Comparison of ENCODE assay signal across 19 mouse cellular contexts in the genomic region with DNA sequence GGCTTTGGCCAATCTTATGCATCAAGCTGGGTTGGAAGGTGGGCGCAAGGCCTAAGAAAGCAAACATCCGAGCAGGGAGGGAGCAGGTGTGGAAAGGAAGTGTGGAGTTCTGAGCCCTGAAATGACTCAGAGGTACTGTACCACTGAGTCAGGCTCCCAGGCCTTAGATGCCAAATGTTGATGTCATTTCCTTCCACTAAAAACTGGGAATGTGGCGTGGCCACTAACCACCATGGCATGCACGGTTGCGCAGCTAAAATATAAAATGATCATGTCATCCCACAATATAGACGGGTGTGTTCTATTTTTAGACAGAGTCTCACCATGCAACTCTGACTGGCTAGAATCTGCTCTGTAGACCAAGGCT. TPM values are rescaled to one million over a fixed set of nuclear protein-coding genes. Genes with fewer than 3 reads are reported as not detected.
A peak's percentile ranks its signal among the peaks of the same experiment; 100 is the strongest.
DNase-seq lines count a peak whose midpoint lies in the region; ATAC-seq and TF ChIP-seq lines count a peak whose summit lies in the region.
"Had no signal": no experiment of that assay in that cellular context is flagged by ENCODE, and none has a peak within 500 bp of the region (broad histone marks: within the 10 kb centered on the region; RNA-seq: fewer than 3 reads in every experiment).

No protein-coding gene starts in this region.

- WGBS in hindbrain, embryonic 16.5 days, result 87% methylated on average over 6 of the region's 6 CpGs
- WGBS in hindbrain, embryonic 14.5 days, result 90% methylated on average over 6 of the region's 6 CpGs
- 94% methylated on average over 6 of the region's 6 CpGs for WGBS in neural tube, embryonic 12.5 days

- POLR2A ChIA-PET in Patski (lab: Charles Lee), result interaction anchor here (0.7 to 1.4 kb wide), 3 partner anchors 9 to 49 kb away, joined by 3 read pairs; no protein-coding TSS in a partner anchor

- no peak for TF ChIP-seq CTCF in Patski (IDR thresholded peaks at IDR 0.05)

- no peak for DNase-seq in hindbrain, embryonic 14.5 days (ENCODE audit: low spot score)
- no peak for DNase-seq in neural tube, embryonic 10.5 days (ENCODE audit: extremely low spot score, low spot score)
- DNase-seq in Patski (ENCODE audit: low read depth, low spot score), result peak; percentile 95
- DNase-seq in urinary bladder, postnatal 36 days (ENCODE audit: low spot score in 2 of 2), result no peak
- DNase-seq in right cerebral cortex, postnatal 14 days, result no peak

- no peaks in the 10 kb centered on the region for H3K4me1 ChIP-seq in hindbrain, embryonic 16.5 days (ENCODE audit: control insufficient read depth, insufficient read depth, low read depth, low read length)
- no peaks in the 10 kb centered on the region for H3K4me1 ChIP-seq in hindbrain, embryonic 14.5 days (replicated peaks; ENCODE audit: control insufficient read depth, insufficient read depth, low read length)
- H3K4me1 ChIP-seq in neural tube, embryonic 12.5 days, result no peaks in the 10 kb centered on the region
- H3K4me1 ChIP-seq: embryonic facial prominence, embryonic 10.5 days; kidney, embryonic 15.5 days; limb, embryonic 13.5 days; liver, embryonic 12.5 days had no signal

- peaks cover 5% of the 10 kb centered on the region for H3K9me3 ChIP-seq in hindbrain, embryonic 16.5 days (ENCODE audit: control insufficient read depth, low read length)
- H3K9me3 ChIP-seq in hindbrain, embryonic 14.5 days (ENCODE audit: control insufficient read depth, low read length), result 0 out of 2 replicates have a peak, but pooled peaks cover 3% of the 10 kb centered on the region
- H3K9me3 ChIP-seq in neural tube, embryonic 12.5 days, result peaks cover 6% of the 10 kb centered on the region; the same call in 1 of the 2 replicates
- H3K9me3 ChIP-seq: kidney, embryonic 15.5 days; liver, embryonic 12.5 days had no signal

- no peak overlapping the region for H3K27ac ChIP-seq in hindbrain, embryonic 16.5 days (ENCODE audit: low read depth, low read length)
- H3K27ac ChIP-seq in hindbrain, embryonic 14.5 days, result no peak overlapping the region
- H3K27ac ChIP-seq in neural tube, embryonic 12.5 days, result no peak overlapping the region
- H3K27ac ChIP-seq: embryonic facial prominence, embryonic 10.5 days; kidney, embryonic 15.5 days; limb, embryonic 13.5 days; liver, embryonic 12.5 days had no signal

- in situ Hi-C loops in Patski (cut with MboI; ENCODE audit: low pct_unique_long_range_greater_than_20kb), result loop anchor here (5.0 kb wide), 1 partner anchor 46 kb away; no protein-coding TSS in a partner anchor

- no peak overlapping the region for H3K4me3 ChIP-seq in hindbrain, embryonic 16.5 days (ENCODE audit: low read length)
- H3K4me3 ChIP-seq in hindbrain, embryonic 14.5 days (replicated peaks; ENCODE audit: low read length), result no peak overlapping the region
- no peak overlapping the region for H3K4me3 ChIP-seq in neural tube, embryonic 12.5 days
- H3K4me3 ChIP-seq: embryonic facial prominence, embryonic 10.5 days; kidney, embryonic 15.5 days; limb, embryonic 13.5 days; liver, embryonic 12.5 days had no signal

- H3K36me3 ChIP-seq in hindbrain, embryonic 16.5 days (ENCODE audit: control insufficient read depth, insufficient read depth, low read length), result peaks cover 26% of the 10 kb centered on the region
- peaks cover 30% of the 10 kb centered on the region for H3K36me3 ChIP-seq in hindbrain, embryonic 14.5 days (replicated peaks; ENCODE audit: control insufficient read depth, insufficient read depth)
- peaks cover 18% of the 10 kb centered on the region; the same call in 1 of the 2 replicates for H3K36me3 ChIP-seq in neural tube, embryonic 12.5 days

- H3K4me2 ChIP-seq in hindbrain, embryonic 16.5 days (ENCODE audit: low read length), result no peak overlapping the region
- H3K4me2 ChIP-seq in hindbrain, embryonic 14.5 days (replicated peaks), result no peak overlapping the region
- no peak overlapping the region for H3K4me2 ChIP-seq in neural tube, embryonic 12.5 days (replicated peaks)
- H3K4me2 ChIP-seq: kidney, embryonic 15.5 days; limb, embryonic 13.5 days; liver, embryonic 12.5 days had no signal

- no peak overlapping the region for H3K9ac ChIP-seq in hindbrain, embryonic 16.5 days (ENCODE audit: low read depth, low read length)
- H3K9ac ChIP-seq in hindbrain, embryonic 14.5 days, result no peak overlapping the region
- H3K9ac ChIP-seq in neural tube, embryonic 12.5 days, result no peak overlapping the region
- H3K9ac ChIP-seq: forebrain, postnatal 0 days; kidney, embryonic 15.5 days; limb, embryonic 13.5 days; liver, embryonic 12.5 days had no signal

- peak; percentile 30; the same call in 1 of the 2 replicates for ATAC-seq in hindbrain, embryonic 16.5 days
- no peak for ATAC-seq in hindbrain, embryonic 14.5 days (ENCODE audit: low FRiP score)
- peak; percentile 52 for ATAC-seq in neural tube, embryonic 12.5 days (ENCODE audit: low FRiP score, low read depth)
- peak; percentile 93 for ATAC-seq in Patski

- H3K27me3 ChIP-seq in hindbrain, embryonic 16.5 days (replicated peaks; ENCODE audit: control insufficient read depth, insufficient read depth, low read length), result no peaks in the 10 kb centered on the region
- H3K27me3 ChIP-seq in hindbrain, embryonic 14.5 days (ENCODE audit: control insufficient read depth, insufficient read depth, low read length), result no peaks in the 10 kb centered on the region
- H3K27me3 ChIP-seq in neural tube, embryonic 12.5 days (replicated peaks), result no peaks in the 10 kb centered on the region
- H3K27me3 ChIP-seq in Patski, result no peaks in the 10 kb centered on the region
- H3K27me3 ChIP-seq: kidney, embryonic 15.5 days; limb, embryonic 13.5 days; liver, embryonic 12.5 days had no signal

- CTCF ChIA-PET in Patski (lab: Charles Lee), result interaction anchor here (0.7 to 3.1 kb wide), 10 partner anchors 9 to 72 kb away, joined by 3 to 17 read pairs (median 4); no protein-coding TSS in a partner anchor

RNA-seq across cellular contexts. Expression of gene Pvr, which starts 9.7 kb away (rescaled TPM):
- polyA plus RNA-seq in hindbrain, embryonic 16.5 days (2015; fragmentation: Nextera tagmentation; extraction: Ambion mirVana), result 9.6 and 10.8 TPM in 2 replicates
- 6.4 and 6.6 TPM in 2 replicates for polyA plus RNA-seq in hindbrain, embryonic 14.5 days (2014; fragmentation: Nextera tagmentation; extraction: Ambion mirVana)
- 5.9 and 6.8 TPM in 2 replicates for polyA plus RNA-seq in neural tube, embryonic 12.5 days (2016; fragmentation: Nextera tagmentation; extraction: Ambion mirVana)
- 38.0 TPM for polyA plus RNA-seq in Patski (2021)

RNA-seq across cellular contexts. Expression of gene Ceacam19, which starts 23.5 kb away (rescaled TPM):
- polyA plus RNA-seq in hindbrain, embryonic 16.5 days (2015; fragmentation: Nextera tagmentation; extraction: Ambion mirVana), result not detected in 2 replicates
- not detected in 2 replicates for polyA plus RNA-seq in hindbrain, embryonic 14.5 days (2014; fragmentation: Nextera tagmentation; extraction: Ambion mirVana)
- polyA plus RNA-seq in neural tube, embryonic 12.5 days (2016; fragmentation: Nextera tagmentation; extraction: Ambion mirVana), result not detected in 2 replicates
- polyA plus RNA-seq in Patski (2021), result 0.21 TPM
- polyA plus RNA-seq: CD4-positive, CD25-positive, alpha-beta regulatory T cell, adult 4 months; cortical plate, adult 2 months; embryonic facial prominence, embryonic 10.5 days; forebrain, embryonic 11.5 days; forebrain, postnatal 0 days; heart, embryonic 14.5 days; kidney, embryonic 15.5 days; liver, embryonic 12.5 days; neural tube, embryonic 11.5 days had no signal

RNA-seq across cellular contexts. Expression of gene Igsf23, which starts 39.3 kb away (rescaled TPM):
- not detected in 2 replicates for polyA plus RNA-seq in hindbrain, embryonic 16.5 days (2015; fragmentation: Nextera tagmentation; extraction: Ambion mirVana)
- polyA plus RNA-seq in hindbrain, embryonic 14.5 days (2014; fragmentation: Nextera tagmentation; extraction: Ambion mirVana), result not detected in 2 replicates
- 0.14 TPM in 1 of 2 replicates, not detected in the other for polyA plus RNA-seq in neural tube, embryonic 12.5 days (2016; fragmentation: Nextera tagmentation; extraction: Ambion mirVana)
- 0.06 TPM for polyA plus RNA-seq in Patski (2021)
- polyA plus RNA-seq: cortical plate, adult 2 months; embryonic facial prominence, embryonic 10.5 days; forebrain, postnatal 0 days; neural tube, embryonic 11.5 days had no signal

RNA-seq across cellular contexts. Expression of gene Ceacam16, which starts 50.2 kb away (rescaled TPM):
- polyA plus RNA-seq in hindbrain, embryonic 16.5 days (2015; fragmentation: Nextera tagmentation; extraction: Ambion mirVana), result 1.4 and 2.0 TPM in 2 replicates
- polyA plus RNA-seq in hindbrain, embryonic 14.5 days (2014; fragmentation: Nextera tagmentation; extraction: Ambion mirVana), result 0.17 and 0.20 TPM in 2 replicates
- not detected in 2 replicates for polyA plus RNA-seq in neural tube, embryonic 12.5 days (2016; fragmentation: Nextera tagmentation; extraction: Ambion mirVana)
- polyA plus RNA-seq in Patski (2021), result not detected
- polyA plus RNA-seq: CD4-positive, CD25-positive, alpha-beta regulatory T cell, adult 4 months; cortical plate, adult 2 months; embryonic facial prominence, embryonic 10.5 days; heart, embryonic 14.5 days; kidney, embryonic 15.5 days; limb, embryonic 13.5 days; liver, embryonic 12.5 days; neural tube, embryonic 11.5 days; stomach, embryonic 14.5 days had no signal

RNA-seq across cellular contexts. Expression of gene Ceacam20, which starts 53.9 kb away (rescaled TPM):
- polyA plus RNA-seq in hindbrain, embryonic 16.5 days (2015; fragmentation: Nextera tagmentation; extraction: Ambion mirVana), result not detected in 2 replicates
- not detected in 2 replicates for polyA plus RNA-seq in hindbrain, embryonic 14.5 days (2014; fragmentation: Nextera tagmentation; extraction: Ambion mirVana)
- not detected in 2 replicates for polyA plus RNA-seq in neural tube, embryonic 12.5 days (2016; fragmentation: Nextera tagmentation; extraction: Ambion mirVana)
- not detected for polyA plus RNA-seq in Patski (2021)
- polyA plus RNA-seq: CD4-positive, CD25-positive, alpha-beta regulatory T cell, adult 4 months; cortical plate, adult 2 months; embryonic facial prominence, embryonic 10.5 days; forebrain, embryonic 11.5 days; forebrain, postnatal 0 days; heart, embryonic 14.5 days; kidney, embryonic 15.5 days; limb, embryonic 13.5 days; liver, embryonic 12.5 days; neural tube, embryonic 11.5 days; spleen, adult 2 months; stomach, embryonic 14.5 days had no signal
